In the genomic region with DNA sequence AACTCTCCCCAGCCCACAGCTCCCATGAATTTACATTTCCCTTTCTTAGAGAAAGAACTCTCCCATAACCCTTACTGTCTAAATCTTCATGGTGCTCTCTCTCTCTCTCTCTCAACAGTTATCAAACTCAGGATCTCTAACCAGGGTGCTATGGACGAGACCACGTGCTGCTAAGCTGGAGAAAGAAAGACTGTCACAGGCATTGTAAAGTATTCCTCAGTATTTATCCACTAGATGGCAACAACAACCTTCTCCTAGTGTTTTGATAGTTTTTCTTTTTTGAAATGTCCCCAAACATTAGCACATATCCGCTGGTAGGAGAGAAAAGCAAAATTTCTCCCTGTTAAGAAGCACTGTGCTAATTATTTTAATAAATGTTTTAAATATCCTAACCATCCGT, we compare ENCODE assay signal across 14 mouse cellular contexts. TPM values are rescaled to one million over a fixed set of nuclear protein-coding genes. Genes with fewer than 3 reads are reported as not detected.
DNase-seq lines count a peak whose midpoint lies in the region; ATAC-seq and TF ChIP-seq lines count a peak whose summit lies in the region.
"Had no signal": no experiment of that assay in that cellular context is flagged by ENCODE, and none has a peak within 500 bp of the region (broad histone marks: within the 10 kb centered on the region; RNA-seq: fewer than 3 reads in every experiment).

No protein-coding gene starts in this region.

- TF ChIP-seq CTCF in heart, adult 2 months (IDR thresholded peaks at IDR 0.05), result peak; percentile 46

- no peak overlapping the region for H3K9ac ChIP-seq in heart, adult 2 months (ENCODE audit: low read depth, low read length)
- no peak overlapping the region for H3K9ac ChIP-seq in midbrain, embryonic 14.5 days (replicated peaks; ENCODE audit: low read length)
- no peak overlapping the region for H3K9ac ChIP-seq in midbrain, embryonic 11.5 days (ENCODE audit: low read length)
- H3K9ac ChIP-seq in heart, embryonic 11.5 days (ENCODE audit: low read depth, low read length), result no peak overlapping the region
- H3K9ac ChIP-seq: neural tube, embryonic 13.5 days had no signal

- 29% methylated on average over 4 of the region's 4 CpGs for WGBS in heart, adult 2 months
- 33% methylated on average over 4 of the region's 4 CpGs for WGBS in heart, embryonic 10.5 days
- 39% methylated on average over 4 of the region's 4 CpGs for WGBS in midbrain, embryonic 14.5 days
- WGBS in midbrain, embryonic 11.5 days, result 46% methylated on average over 4 of the region's 4 CpGs
- WGBS in heart, embryonic 11.5 days (ENCODE audit: insufficient replicate concordance), result 29% methylated on average over 4 of the region's 4 CpGs

- H3K36me3 ChIP-seq in heart, adult 2 months (ENCODE audit: control insufficient read depth, insufficient read depth, low read length), result no peaks in the 10 kb centered on the region
- H3K36me3 ChIP-seq in heart, embryonic 10.5 days, result no peaks in the 10 kb centered on the region
- 0 out of 2 replicates have a peak, but pooled peaks cover 7% of the 10 kb centered on the region for H3K36me3 ChIP-seq in midbrain, embryonic 14.5 days (ENCODE audit: control insufficient read depth, insufficient read depth, low read length)
- H3K36me3 ChIP-seq in midbrain, embryonic 11.5 days (ENCODE audit: control insufficient read depth, insufficient read depth, low read length), result no peaks in the 10 kb centered on the region
- no peaks in the 10 kb centered on the region for H3K36me3 ChIP-seq in myocyte (ENCODE audit: control insufficient read depth, insufficient read depth)
- no peaks in the 10 kb centered on the region for H3K36me3 ChIP-seq in heart, embryonic 11.5 days (ENCODE audit: control insufficient read depth, insufficient read depth, low read length)

- H3ac ChIP-seq in myocyte (ENCODE audit: control insufficient read depth, insufficient read length), result no peak overlapping the region

- no peak for TF ChIP-seq EP300 in heart, adult 2 months (IDR thresholded peaks at IDR 0.05; ENCODE audit: insufficient read depth, low read depth, low read length)

- no peak for TF ChIP-seq POLR2A in heart, adult 2 months (IDR thresholded peaks at IDR 0.05; ENCODE audit: insufficient read depth, low read depth, low read length)
- TF ChIP-seq POLR2A in myocyte (IDR thresholded peaks at IDR 0.05; ENCODE audit: insufficient read length, low read depth), result no peak

- no peaks in the 10 kb centered on the region for H3K27me3 ChIP-seq in heart, adult 2 months (ENCODE audit: control insufficient read depth, insufficient read depth, low read length)
- no peaks in the 10 kb centered on the region for H3K27me3 ChIP-seq in heart, embryonic 10.5 days (ENCODE audit: insufficient read depth, poor library complexity, severe bottlenecking)
- H3K27me3 ChIP-seq in midbrain, embryonic 14.5 days (ENCODE audit: control insufficient read depth, insufficient read depth, low read length), result no peaks in the 10 kb centered on the region
- no peaks in the 10 kb centered on the region for H3K27me3 ChIP-seq in midbrain, embryonic 11.5 days (ENCODE audit: control insufficient read depth, insufficient read depth, low read length)
- no peaks in the 10 kb centered on the region for H3K27me3 ChIP-seq in myocyte (ENCODE audit: control insufficient read depth, insufficient read depth, insufficient read length)
- no peaks in the 10 kb centered on the region for H3K27me3 ChIP-seq in heart, embryonic 11.5 days (ENCODE audit: control insufficient read depth, insufficient read depth, low read length)
- H3K27me3 ChIP-seq: neural tube, embryonic 13.5 days had no signal

- intact Hi-C loops in heart, adult 2 months (cut with DNase I), result no loop called here

- no peak overlapping the region for H3K27ac ChIP-seq in heart, adult 2 months
- no peak overlapping the region for H3K27ac ChIP-seq in heart, embryonic 10.5 days
- H3K27ac ChIP-seq in midbrain, embryonic 14.5 days (replicated peaks; ENCODE audit: low read depth, low read length), result no peak overlapping the region
- H3K27ac ChIP-seq in midbrain, embryonic 11.5 days (ENCODE audit: low read depth, low read length), result no peak overlapping the region
- no peak overlapping the region for H3K27ac ChIP-seq in heart, embryonic 11.5 days (ENCODE audit: low read depth, low read length)
- H3K27ac ChIP-seq: neural tube, embryonic 13.5 days had no signal

- no peak overlapping the region for H3K4me2 ChIP-seq in midbrain, embryonic 14.5 days (ENCODE audit: low read length)
- no peak overlapping the region for H3K4me2 ChIP-seq in midbrain, embryonic 11.5 days
- no peak overlapping the region for H3K4me2 ChIP-seq in myocyte (ENCODE audit: low read depth)
- H3K4me2 ChIP-seq in heart, embryonic 11.5 days, result no peak overlapping the region
- H3K4me2 ChIP-seq: neural tube, embryonic 13.5 days had no signal

- no peaks in the 10 kb centered on the region for H3K4me1 ChIP-seq in heart, adult 2 months (ENCODE audit: control insufficient read depth, insufficient read depth, low read length)
- no peaks in the 10 kb centered on the region; the same call in 1 of the 2 replicates for H3K4me1 ChIP-seq in heart, embryonic 10.5 days
- no peaks in the 10 kb centered on the region for H3K4me1 ChIP-seq in midbrain, embryonic 14.5 days (ENCODE audit: control insufficient read depth, insufficient read depth, low read length)
- H3K4me1 ChIP-seq in midbrain, embryonic 11.5 days (ENCODE audit: control insufficient read depth, insufficient read depth, low read length), result no peaks in the 10 kb centered on the region
- no peaks in the 10 kb centered on the region for H3K4me1 ChIP-seq in heart, embryonic 11.5 days (ENCODE audit: control insufficient read depth, insufficient read depth, low read length)
- H3K4me1 ChIP-seq: neural tube, embryonic 13.5 days had no signal

- ATAC-seq in midbrain, embryonic 14.5 days (ENCODE audit: low FRiP score, low TSS enrichment), result no peak
- no peak for ATAC-seq in midbrain, embryonic 11.5 days (ENCODE audit: low FRiP score)
- ATAC-seq in heart, embryonic 11.5 days (replicated peaks; ENCODE audit: insufficient number of reproducible peaks, low FRiP score, low TSS enrichment), result no peak

- H3K9me3 ChIP-seq in heart, embryonic 10.5 days, result no peaks in the 10 kb centered on the region
- H3K9me3 ChIP-seq in midbrain, embryonic 14.5 days (ENCODE audit: control insufficient read depth, low read length), result no peaks in the 10 kb centered on the region
- no peaks in the 10 kb centered on the region for H3K9me3 ChIP-seq in midbrain, embryonic 11.5 days (ENCODE audit: control insufficient read depth, low read length)
- H3K9me3 ChIP-seq in heart, embryonic 11.5 days (replicated peaks; ENCODE audit: control insufficient read depth, low read length), result no peaks in the 10 kb centered on the region
- H3K9me3 ChIP-seq: neural tube, embryonic 13.5 days had no signal

- no peak overlapping the region for H3K4me3 ChIP-seq in heart, adult 2 months
- H3K4me3 ChIP-seq in heart, embryonic 10.5 days, result no peak overlapping the region
- H3K4me3 ChIP-seq in midbrain, embryonic 14.5 days (replicated peaks; ENCODE audit: low read depth, low read length), result no peak overlapping the region
- H3K4me3 ChIP-seq in midbrain, embryonic 11.5 days (ENCODE audit: low read depth, low read length), result no peak overlapping the region
- no peak overlapping the region for H3K4me3 ChIP-seq in myocyte
- H3K4me3 ChIP-seq in heart, embryonic 11.5 days (ENCODE audit: low read depth, low read length), result no peak overlapping the region
- H3K4me3 ChIP-seq: neural tube, embryonic 13.5 days had no signal

- no peak for DNase-seq in heart, adult 2 months
- DNase-seq in heart, embryonic 10.5 days (ENCODE audit: low spot score), result no peak
- DNase-seq in midbrain, embryonic 14.5 days, result peak; percentile 52
- no peak for DNase-seq in midbrain, embryonic 11.5 days (ENCODE audit: low spot score, missing footprints)
- peak; percentile 21 for DNase-seq in R1 (ENCODE audit: low read depth, low spot score)
- DNase-seq in kidney, postnatal 10 days, result no peak
- DNase-seq: cerebellum, adult 9-11 months; heart, adult 18-20 months; kidney, adult 11 months; thymus, postnatal 14 days had no signal

- no peaks in the 10 kb centered on the region for H3K79me2 ChIP-seq in heart, adult 2 months (replicated peaks; ENCODE audit: control insufficient read depth, insufficient read depth, low read length)
- no peaks in the 10 kb centered on the region for H3K79me2 ChIP-seq in myocyte (ENCODE audit: control insufficient read depth, insufficient read depth)

TF ChIP-seq in myocyte, 11 proteins besides CTCF, POLR2A, EP300 and RAD21 (continues in another document):
- peak; percentile 36 for TF ChIP-seq MAX (IDR thresholded peaks at IDR 0.05; ENCODE audit: low read depth)
- peak; percentile 73 for TF ChIP-seq USF1 (IDR thresholded peaks at IDR 0.05; ENCODE audit: low read depth)
- no peak for TF ChIP-seq TCF12 (IDR thresholded peaks at IDR 0.05; ENCODE audit: insufficient read depth, poor library complexity, severe bottlenecking)

RNA-seq across cellular contexts. Expression of gene Fam229b, which starts 12.3 kb away (rescaled TPM):
- 1 to 10 TPM; 4.6 to 6.5 TPM for total RNA-seq in heart, adult 2 months (2021)
- 3.3 and 5.8 TPM in 2 replicates for polyA plus RNA-seq in heart, adult 2 months (2012; rRNA removed)
- polyA plus RNA-seq in heart, embryonic 10.5 days (2016; fragmentation: Nextera tagmentation; extraction: Ambion mirVana), result 5.9 and 8.5 TPM in 2 replicates
- 33.9 and 36.1 TPM in 2 replicates for polyA plus RNA-seq in midbrain, embryonic 14.5 days (2014; fragmentation: Nextera tagmentation; extraction: Ambion mirVana)
- 17.0 and 18.8 TPM in 2 replicates for polyA plus RNA-seq in midbrain, embryonic 11.5 days (2014; fragmentation: Nextera tagmentation; extraction: Ambion mirVana)
- 5.3 TPM for polyA plus RNA-seq in myocyte (2012; fragmentation: generic; extraction: Trizol)
- 8.0 and 8.6 TPM in 2 replicates for polyA plus RNA-seq in heart, embryonic 11.5 days (2014; fragmentation: Nextera tagmentation; extraction: Ambion mirVana)

RNA-seq across cellular contexts. Expression of gene Tube1, which starts 12.4 kb away (rescaled TPM):
- total RNA-seq in heart, adult 2 months (2021), result 1 to 10 TPM in 1 of 2 experiments, under 1 TPM in 1; 0.60 to 1.3 TPM
- 0.79 and 0.80 TPM in 2 replicates for polyA plus RNA-seq in heart, adult 2 months (2012; rRNA removed)
- 14.4 and 17.2 TPM in 2 replicates for polyA plus RNA-seq in heart, embryonic 10.5 days (2016; fragmentation: Nextera tagmentation; extraction: Ambion mirVana)
- polyA plus RNA-seq in midbrain, embryonic 14.5 days (2014; fragmentation: Nextera tagmentation; extraction: Ambion mirVana), result 9.4 and 11.7 TPM in 2 replicates
- polyA plus RNA-seq in midbrain, embryonic 11.5 days (2014; fragmentation: Nextera tagmentation; extraction: Ambion mirVana), result 19.8 and 22.6 TPM in 2 replicates
- polyA plus RNA-seq in myocyte (2012; fragmentation: generic; extraction: Trizol), result 2.1 TPM
- 14.5 TPM in 2 replicates for polyA plus RNA-seq in heart, embryonic 11.5 days (2014; fragmentation: Nextera tagmentation; extraction: Ambion mirVana)

RNA-seq across cellular contexts. Expression of gene Ccn6, which starts 42.2 kb away (rescaled TPM):
- under 1 TPM in 1 of 2 experiments, not detected in 1; 0.32 TPM for total RNA-seq in heart, adult 2 months (2021)
- polyA plus RNA-seq in heart, adult 2 months (2012; rRNA removed), result 0.23 TPM in 1 of 2 replicates, not detected in the other
- polyA plus RNA-seq in heart, embryonic 10.5 days (2016; fragmentation: Nextera tagmentation; extraction: Ambion mirVana), result 0.20 and 0.36 TPM in 2 replicates
- 0.35 and 0.50 TPM in 2 replicates for polyA plus RNA-seq in midbrain, embryonic 14.5 days (2014; fragmentation: Nextera tagmentation; extraction: Ambion mirVana)
- 0.20 and 0.29 TPM in 2 replicates for polyA plus RNA-seq in midbrain, embryonic 11.5 days (2014; fragmentation: Nextera tagmentation; extraction: Ambion mirVana)
- polyA plus RNA-seq in myocyte (2012; fragmentation: generic; extraction: Trizol), result not detected
- polyA plus RNA-seq in heart, embryonic 11.5 days (2014; fragmentation: Nextera tagmentation; extraction: Ambion mirVana), result 0.36 TPM in 1 of 2 replicates, not detected in the other
- total RNA-seq: ES-E14; heart, adult 18-20 months had no signal

Comparison
In these comparisons a context has a peak if more than half of its experiments do, and no peak if none do; other contexts are left out.
1. DNase-seq: peak in midbrain, embryonic 14.5 days (single experiment) and R1 (single experiment); none in heart, adult 2 months (0 of 2), heart, embryonic 10.5 days (single experiment), midbrain, embryonic 11.5 days (single experiment) and kidney, postnatal 10 days (single experiment).